Mouse (Mus musculus) G1E (cell line): ENCODE measurements around the gene Ptprj.

Source experiments
- CTCF ChIP-seq: IDR thresholded peaks from 2 replicates; pipeline ENCODE4 v1.5.1; 2012; ENCODE audit warnings: low read depth, low read length, inconsistent platforms, mixed read lengths
- GATA1 ChIP-seq: IDR thresholded peaks from 2 replicates; pipeline ENCODE4 v1.6.1; 2012; ENCODE audit warnings: borderline replicate concordance, low read length, inconsistent platforms, mixed read lengths
- POLR2AphosphoS5 ChIP-seq: IDR thresholded peaks from 2 replicates; pipeline ENCODE4 v1.6.1; 2012; ENCODE audit warnings: low read depth, low read length, inconsistent platforms; ENCODE audit not compliant: insufficient replicate concordance
- TAL1 ChIP-seq: conservative IDR thresholded peaks from 2 replicates; pipeline ENCODE4 v1.6.1; 2012; ENCODE audit warnings: low read depth, low read length, inconsistent platforms, mixed read lengths

- TF ChIP-seq CTCF (no peak), GATA1 (no peak), POLR2AphosphoS5 (no peak), TAL1 (no peak)
These were observed 32.6 kb upstream of the Ptprj start for GRCm38 (mm10) chr2:90613006-90613405.
